Mouse (Mus musculus): ENCODE data around the gene Ppil6. TPM values are rescaled to one million over a fixed set of nuclear protein-coding genes. Genes with fewer than 3 reads are reported as not detected.

Gene Ppil6
- not detected for total RNA-seq (2022)

DNA sequence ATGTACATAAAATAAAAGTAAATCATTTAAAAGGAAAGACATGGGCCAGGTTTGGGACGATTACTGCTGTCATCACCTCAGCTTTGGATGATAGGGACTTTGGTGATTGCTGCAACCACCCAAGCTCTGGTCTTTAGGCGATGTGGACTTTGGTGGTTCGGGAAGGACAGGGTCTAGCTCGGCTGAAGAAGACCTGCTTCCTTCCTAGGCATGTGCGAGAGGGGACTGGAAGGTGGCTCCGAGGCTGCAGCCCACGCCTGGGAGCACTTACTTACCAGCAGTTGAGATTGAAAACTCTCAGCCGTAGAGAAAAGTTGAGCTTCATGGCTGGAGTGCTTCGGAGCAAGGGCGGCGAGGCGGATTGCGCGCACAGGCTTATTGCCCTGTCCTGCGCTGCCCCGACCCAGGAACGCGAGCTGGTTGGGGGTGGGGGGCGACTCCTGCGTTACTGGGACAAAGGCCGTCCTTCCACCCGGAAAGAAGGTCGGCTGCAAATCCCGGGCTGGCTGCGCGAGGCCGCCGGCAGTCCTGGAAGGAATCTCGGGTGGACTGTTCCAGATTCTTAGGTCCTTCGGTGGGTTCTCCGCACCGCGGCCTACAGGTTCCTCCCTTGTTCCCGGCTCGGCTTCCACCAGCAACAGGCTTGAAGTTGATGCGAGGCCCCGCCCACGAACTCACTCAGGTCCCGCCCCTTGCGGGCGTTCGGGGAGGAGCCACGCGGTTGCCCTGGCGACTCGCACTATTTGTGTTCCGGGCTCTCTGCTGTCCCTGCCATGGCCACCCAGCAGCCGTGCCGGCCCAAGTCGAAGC lies at the start of gene Ppil6, which contains the start of gene Smpd2:
TSS of gene Ppil6 (plus strand) at position 732 of the 810 bp plus-strand sequence.
TSS of gene Smpd2 (minus strand) at position 662 of the 810 bp plus-strand sequence.
- DNase-seq (ENCODE audit: low spot score in 2 of 2), result peak; percentile 94

- DNase-seq (ENCODE audit: low spot score in 2 of 2), result no peak
Measured at GRCm38 (mm10) chr10:41448216-41448615, 42.0 kb upstream of the Ppil6 start.

GRCm38 (mm10) chr10:41449684-41450083 lies 40.6 kb upstream of the Ppil6 start:
- no peak for DNase-seq (ENCODE audit: low spot score in 2 of 2)

DNA sequence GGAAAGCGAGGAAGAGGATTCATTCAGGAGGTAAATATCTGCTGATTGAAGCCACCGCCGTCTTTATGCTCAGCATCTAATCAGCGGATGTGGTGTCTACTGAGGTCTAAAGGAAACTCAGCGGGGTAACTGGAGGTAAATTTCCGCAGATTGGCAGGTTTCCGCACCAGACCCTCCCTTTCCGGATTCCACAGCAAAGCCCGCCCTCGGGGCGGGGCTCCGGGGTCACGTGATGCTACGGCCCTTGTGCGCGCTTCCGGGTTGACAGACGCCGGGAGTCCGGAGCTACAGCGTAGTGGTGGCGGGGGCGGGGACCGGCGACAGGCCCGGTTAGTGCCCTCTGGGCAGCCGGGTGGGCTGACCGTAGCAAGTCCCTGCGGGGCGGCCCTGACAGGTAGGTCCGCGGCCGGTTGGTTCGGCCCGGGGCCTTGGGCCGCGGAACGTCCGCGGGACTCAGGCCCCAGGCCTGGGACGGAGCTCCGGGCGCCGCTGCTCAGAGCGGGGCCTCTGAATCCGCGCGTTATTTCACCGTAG lies 40.0 kb upstream of the Ppil6 start, which contains the start of gene Zbtb24:
TSS of gene Zbtb24 (plus strand) at position 247 of the 534 bp plus-strand sequence.
- DNase-seq (ENCODE audit: low spot score in 2 of 2), result peak; percentile 92

DNA sequence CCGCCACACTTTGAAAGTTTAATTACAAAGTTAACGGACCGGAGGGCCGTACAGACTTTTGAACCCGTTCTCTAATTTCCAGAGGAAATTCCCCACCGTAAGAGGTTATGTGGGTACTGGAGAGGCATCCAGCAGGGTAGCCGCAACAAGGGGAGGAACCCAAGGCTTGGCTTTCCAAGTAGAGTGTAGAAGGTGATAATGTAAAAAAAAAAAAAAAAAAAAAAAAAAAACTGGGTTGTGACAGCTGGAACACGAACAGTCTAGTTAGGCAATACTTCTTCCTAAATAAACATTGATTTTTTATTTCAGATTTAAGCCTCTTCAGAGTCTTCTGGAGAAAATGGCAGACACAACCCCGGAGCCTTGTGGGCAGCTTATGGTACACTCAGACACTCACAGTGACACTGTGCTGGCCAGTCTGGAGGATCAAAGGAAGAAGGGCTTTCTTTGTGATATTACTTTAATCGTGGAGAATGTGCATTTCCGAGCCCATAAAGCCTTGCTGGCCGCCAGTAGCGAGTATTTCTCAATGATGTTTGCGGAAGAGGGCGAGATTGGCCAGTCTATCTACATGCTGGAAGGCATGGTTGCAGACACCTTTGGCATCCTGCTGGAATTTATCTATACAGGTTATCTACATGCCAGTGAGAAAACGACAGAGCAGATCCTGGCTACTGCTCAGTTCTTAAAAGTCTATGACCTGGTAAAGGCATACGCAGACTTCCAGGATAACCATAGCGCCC lies 39.3 kb upstream of the Ppil6 start:
- no peak for DNase-seq (ENCODE audit: low spot score in 2 of 2)

GRCm38 (mm10) chr10:41451656-41452055 lies 38.6 kb upstream of the Ppil6 start:
- DNase-seq (ENCODE audit: low spot score in 2 of 2), result no peak

DNA sequence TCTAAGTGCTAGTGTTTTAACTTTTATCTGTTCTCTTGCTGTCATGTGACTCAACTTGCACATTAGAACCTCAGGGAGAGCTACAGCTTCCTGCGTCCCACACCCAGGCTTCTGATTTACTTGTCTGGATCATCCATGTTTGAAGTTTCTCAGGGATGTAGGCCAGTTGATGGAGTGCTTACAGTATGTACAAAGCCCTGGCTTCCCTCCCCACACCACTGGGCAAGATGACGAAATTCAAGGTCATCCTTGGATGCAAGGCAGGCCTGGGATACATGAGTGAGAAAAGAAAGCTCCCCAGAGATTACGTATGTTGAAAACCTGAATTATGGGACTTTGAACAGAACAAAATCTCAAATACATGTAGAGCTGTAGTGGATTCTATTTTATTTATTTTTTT lies 37.4 kb upstream of the Ppil6 start:
- DNase-seq (ENCODE audit: low spot score in 2 of 2), result no peak

DNA sequence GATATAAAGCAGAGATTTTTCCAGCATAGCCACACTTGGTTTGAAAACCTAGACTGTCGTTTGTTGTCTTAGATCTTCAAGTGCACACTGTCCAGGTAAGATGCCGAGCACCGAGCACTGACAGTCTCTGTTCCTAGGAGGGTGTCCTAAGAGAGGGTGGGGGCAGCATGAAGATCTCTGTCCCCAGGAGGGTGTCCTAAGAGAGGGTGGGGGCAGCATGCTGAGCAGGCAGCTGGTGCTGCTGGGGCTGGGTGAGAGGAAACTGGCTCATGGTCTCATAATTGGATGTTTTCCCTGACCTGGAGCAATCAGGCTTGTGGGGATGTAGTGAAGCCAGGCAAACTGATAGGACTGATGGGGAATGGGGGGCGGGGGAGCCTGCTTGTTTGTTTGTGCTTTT lies 30.2 kb upstream of the Ppil6 start:
- DNase-seq (ENCODE audit: low spot score in 2 of 2), result no peak

GRCm38 (mm10) chr10:41460501-41460900 lies 29.7 kb upstream of the Ppil6 start:
- DNase-seq (ENCODE audit: low spot score in 2 of 2), result no peak

- DNase-seq (ENCODE audit: low spot score in 2 of 2), result no peak
Measured at GRCm38 (mm10) chr10:41461057-41461722, 29.0 kb upstream of the Ppil6 start.

- DNase-seq (ENCODE audit: low spot score in 2 of 2), result no peak
Measured at GRCm38 (mm10) chr10:41464401-41464955, 25.8 kb upstream of the Ppil6 start.

GRCm38 (mm10) chr10:41467325-41467724 lies 22.9 kb upstream of the Ppil6 start:
- DNase-seq (ENCODE audit: low spot score in 2 of 2), result no peak

- DNase-seq (ENCODE audit: low spot score in 2 of 2), result no peak
Measured at GRCm38 (mm10) chr10:41470693-41471092, 19.5 kb upstream of the Ppil6 start.

- DNase-seq (ENCODE audit: low spot score in 2 of 2), result no peak
Measured at GRCm38 (mm10) chr10:41472534-41472933, 17.7 kb upstream of the Ppil6 start.

- DNase-seq (ENCODE audit: low spot score in 2 of 2), result no peak
Measured at GRCm38 (mm10) chr10:41472962-41473481, 17.2 kb upstream of the Ppil6 start.

- DNase-seq (ENCODE audit: low spot score in 2 of 2), result no peak
Measured at GRCm38 (mm10) chr10:41473782-41474468, 16.3 kb upstream of the Ppil6 start.

DNA sequence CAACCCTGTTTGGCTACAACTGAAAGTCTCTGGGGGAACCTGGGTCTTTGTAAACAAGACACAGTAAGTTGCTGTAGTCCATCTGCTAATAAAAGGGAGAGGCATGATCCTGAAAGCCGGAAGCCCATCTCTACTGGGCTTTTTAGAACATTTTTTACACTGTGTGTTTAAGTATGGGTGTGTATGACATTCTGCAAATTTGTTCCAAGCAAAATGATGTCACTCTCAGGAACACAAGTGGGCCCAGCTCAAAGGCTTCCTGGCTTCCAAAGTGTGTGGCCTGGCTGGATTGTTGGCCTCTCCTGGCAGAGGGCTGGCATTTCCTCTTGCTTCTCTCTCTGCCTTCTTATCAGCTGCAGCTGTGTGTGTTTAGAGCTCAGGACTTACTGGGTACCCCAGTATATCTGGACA lies 15.3 kb upstream of the Ppil6 start:
- no peak for DNase-seq (ENCODE audit: low spot score in 2 of 2)

DNA sequence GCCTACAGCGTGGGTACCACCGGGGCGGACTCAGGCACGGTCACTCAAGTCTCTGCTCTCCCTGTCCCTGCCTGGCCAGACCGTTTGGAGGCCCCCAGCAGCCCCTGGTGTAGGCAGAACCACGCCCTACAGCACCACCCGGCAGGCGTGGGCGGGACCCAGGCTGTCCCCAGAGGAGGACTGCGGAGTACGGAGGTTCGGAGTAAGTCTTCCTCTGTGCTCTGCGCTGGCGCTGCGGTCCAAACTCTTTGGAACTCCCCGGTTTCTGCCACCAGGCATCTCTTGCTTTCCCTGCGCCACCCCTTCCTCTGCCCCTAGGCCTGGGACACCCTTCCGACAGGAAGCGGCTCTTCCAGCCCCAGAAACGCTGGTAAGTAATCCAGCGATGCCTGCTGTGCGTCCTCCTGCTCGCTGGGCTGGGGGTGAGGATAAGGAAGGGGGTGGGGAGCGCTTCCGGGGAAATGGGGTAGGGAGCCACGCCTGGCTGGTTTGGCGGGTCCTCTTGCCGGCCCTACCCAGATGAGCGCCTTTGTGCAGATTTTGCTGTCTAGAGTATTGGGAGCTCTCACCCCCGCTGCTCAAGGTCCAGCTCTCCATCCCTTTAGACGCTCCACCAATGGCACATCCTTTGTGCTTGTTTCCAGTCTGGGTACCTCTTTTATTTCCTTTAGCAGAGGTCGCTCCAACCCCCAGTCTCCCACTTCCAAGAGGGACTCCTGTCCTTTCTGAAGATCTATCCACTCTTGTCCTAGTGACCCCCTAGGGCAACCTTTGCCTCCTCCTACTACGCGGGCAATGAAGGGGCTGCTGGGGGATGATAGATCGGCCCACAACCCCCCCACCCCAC lies 13.8 kb upstream of the Ppil6 start, which contains the start of gene Mical1:
TSS of gene Mical1 (plus strand) at position 144 of the 847 bp plus-strand sequence.
- DNase-seq (ENCODE audit: low spot score in 2 of 2), result peak; percentile 50 to 55

- no peak for DNase-seq (ENCODE audit: low spot score in 2 of 2)
Measured at GRCm38 (mm10) chr10:41477018-41477277, 13.3 kb upstream of the Ppil6 start.

Data from gastrocnemius, adult 8-10 months (tissue).